Mouse (Mus musculus) midbrain, embryonic 16.5 days (tissue): ENCODE measurements around the gene Sppl2b. TPM values are rescaled to one million over a fixed set of nuclear protein-coding genes. Genes with fewer than 3 reads are reported as not detected.
A peak's percentile ranks its signal among the peaks of the same experiment; 100 is the strongest.

ENCODE experiments used
- ATAC-seq: fragments of 200-750 bp; cut with Nextera tagmentation; 2 replicates; pipeline ENCODE4 v1.8.0; 2017; ENCODE audit warnings: moderate TSS enrichment
- H3K27ac ChIP-seq: fragments of 300-500 bp; sonication (generic); 2 replicates; pipeline ENCODE4 v1.5.1; 2014; ENCODE audit warnings: mild to moderate bottlenecking, low read length, mixed read lengths
- H3K27me3 ChIP-seq: fragments of 300-500 bp; sonication (generic); 2 replicates; pipeline ENCODE4 v1.6.1; 2014; ENCODE audit warnings: low read depth, low read length, mixed read lengths; ENCODE audit not compliant: control insufficient read depth, insufficient read depth
- H3K36me3 ChIP-seq: fragments of 300-500 bp; sonication (generic); 2 replicates; pipeline ENCODE4 v1.6.1; 2014; ENCODE audit warnings: mild to moderate bottlenecking, low read length, moderate library complexity, mixed read lengths; ENCODE audit not compliant: control insufficient read depth, insufficient read depth
- H3K4me1 ChIP-seq: fragments of 300-500 bp; sonication (generic); 2 replicates; pipeline ENCODE4 v1.6.1; 2014; ENCODE audit warnings: mild to moderate bottlenecking, low read length, mixed read lengths; ENCODE audit not compliant: control insufficient read depth, insufficient read depth
- H3K4me2 ChIP-seq: fragments of 300-500 bp; sonication (generic); 2 replicates; pipeline ENCODE4 v1.6.1; 2014; ENCODE audit warnings: mild to moderate bottlenecking, low read length, mixed read lengths
- H3K4me3 ChIP-seq: fragments of 300-500 bp; sonication (generic); 2 replicates; pipeline ENCODE4 v1.5.1; 2014; ENCODE audit warnings: low read depth, mild to moderate bottlenecking, low read length, moderate library complexity, mixed read lengths
- H3K9ac ChIP-seq: fragments of 300-500 bp; sonication (generic); 2 replicates; pipeline ENCODE4 v1.6.1; 2014; ENCODE audit warnings: low read depth, low read length, mixed read lengths
- H3K9me3 ChIP-seq: fragments of 300-500 bp; sonication (generic); replicated peaks from 2 replicates; pipeline ENCODE4 v1.6.1; 2014; ENCODE audit warnings: mild to moderate bottlenecking, low read length, mixed read lengths; ENCODE audit not compliant: control insufficient read depth, poor library complexity, severe bottlenecking
- WGBS: fragments of 180-500 bp; shearing (Covaris S2); extraction: QIAGEN DNeasy Blood & Tissue Kit; methylation state at CpG from one replicate; pipeline ENCODE4 v1.1.7; 2014; 5-methylcytosine and 5-hydroxymethylcytosine counted together
- polyA plus RNA-seq: library from polyadenylated mRNA; unstranded; fragments of >200 nt; fragmentation: Nextera tagmentation; extraction: Ambion mirVana; gene quantifications from 2 replicates; pipeline ENCODE4 v1.2.1, GENCODE M21; 2015

Gene Sppl2b
- polyA plus RNA-seq, 1 experiment from 2014 or later, result 84.1 TPM

DNA sequence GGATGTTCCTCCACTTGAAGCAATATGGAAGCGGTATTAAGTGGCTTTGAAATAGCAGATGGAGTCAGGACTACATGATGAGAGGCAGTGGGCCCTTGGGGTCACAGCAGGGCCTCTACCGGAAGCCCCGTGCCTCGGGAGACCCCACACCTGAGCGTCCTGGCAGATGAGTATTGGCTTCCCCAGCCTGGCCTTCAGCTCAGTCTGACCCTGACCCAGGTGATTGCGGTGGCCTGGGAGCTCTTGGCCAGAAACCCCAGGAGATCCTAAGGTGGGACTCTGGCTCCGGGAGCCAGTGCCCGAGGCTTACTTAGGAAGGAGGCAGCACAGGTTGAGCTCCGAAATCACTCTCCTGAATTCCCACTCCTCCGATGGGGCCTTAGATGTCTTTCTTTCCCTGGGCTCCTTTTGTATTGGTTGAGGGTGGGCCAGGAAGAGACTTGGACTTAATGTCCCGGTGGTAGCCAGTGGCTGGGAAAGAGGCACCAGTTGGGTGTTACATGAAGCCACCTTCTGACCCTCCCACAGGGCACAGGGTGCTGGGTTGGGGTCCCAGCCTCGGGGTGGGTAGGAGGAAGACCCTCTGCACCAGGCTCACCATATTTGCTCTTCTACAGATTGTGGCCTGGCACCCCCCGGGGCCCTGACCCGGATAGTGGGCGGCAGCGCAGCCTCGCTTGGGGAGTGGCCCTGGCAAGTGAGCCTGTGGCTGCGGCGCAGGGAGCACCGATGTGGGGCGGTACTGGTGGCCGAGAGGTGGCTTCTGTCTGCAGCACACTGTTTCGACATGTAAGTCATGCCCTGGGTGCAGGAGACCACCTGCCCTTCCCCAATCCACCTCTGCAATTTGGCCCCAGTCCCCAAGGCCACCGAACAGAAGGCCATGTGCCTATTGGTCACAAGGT is 41.8 kb downstream of the Sppl2b start:
- no peak for ATAC-seq
- Histone ChIP-seq H3K4me2 (no peak overlapping the region), H3K27ac (no peak overlapping the region), H3K9me3 (no peaks in the 10 kb centered on the region), H3K9ac (no peak overlapping the region), H3K4me1 (peaks cover 10% of the 10 kb centered on the region), H3K27me3 (no peaks in the 10 kb centered on the region), H3K4me3 (no peak overlapping the region), H3K36me3 (peaks cover 3% of the 10 kb centered on the region; the same call in 1 of the 2 replicates)
- WGBS, result 66% methylated on average over 21 of the region's 24 CpGs

DNA sequence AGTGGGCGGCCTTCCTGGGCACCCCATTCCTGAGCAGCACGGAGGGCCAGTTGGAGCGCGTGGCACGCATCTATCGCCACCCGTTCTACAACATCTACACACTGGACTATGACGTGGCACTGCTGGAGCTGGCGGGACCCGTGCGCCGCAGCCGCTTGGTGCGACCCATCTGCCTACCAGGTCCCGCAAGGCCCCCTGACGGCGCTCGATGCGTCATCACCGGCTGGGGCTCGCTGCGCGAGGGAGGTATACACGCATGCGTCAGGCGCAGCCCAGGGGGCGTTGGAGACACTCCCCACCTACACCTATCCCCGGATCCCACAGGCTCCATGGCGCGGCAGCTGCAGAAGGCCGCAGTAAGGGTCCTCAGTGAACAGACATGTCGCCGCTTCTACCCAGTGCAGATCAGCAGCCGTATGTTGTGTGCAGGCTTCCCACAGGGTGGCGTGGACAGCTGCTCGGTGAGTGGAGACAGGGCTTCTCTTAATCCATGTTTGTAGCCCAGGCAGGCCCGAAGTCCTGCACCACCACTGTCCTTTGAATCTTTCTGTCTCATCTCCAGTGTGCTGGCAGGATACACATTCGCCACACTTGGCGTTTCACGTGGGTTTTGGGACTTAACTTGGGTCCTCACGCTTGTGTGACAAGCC is 42.9 kb downstream of the Sppl2b start:
- no peaks in the 10 kb centered on the region for H3K9me3 ChIP-seq
- WGBS, result 34% methylated on average over 39 of the region's 41 CpGs
- H3K27ac ChIP-seq, result no peak overlapping the region
- no peaks in the 10 kb centered on the region for H3K27me3 ChIP-seq
- no peak overlapping the region for H3K4me3 ChIP-seq
- peaks cover 10% of the 10 kb centered on the region for H3K4me1 ChIP-seq
- H3K9ac ChIP-seq, result no peak overlapping the region
- peaks cover 9% of the 10 kb centered on the region for H3K36me3 ChIP-seq
- H3K4me2 ChIP-seq, result no peak overlapping the region
- no peak for ATAC-seq

DNA sequence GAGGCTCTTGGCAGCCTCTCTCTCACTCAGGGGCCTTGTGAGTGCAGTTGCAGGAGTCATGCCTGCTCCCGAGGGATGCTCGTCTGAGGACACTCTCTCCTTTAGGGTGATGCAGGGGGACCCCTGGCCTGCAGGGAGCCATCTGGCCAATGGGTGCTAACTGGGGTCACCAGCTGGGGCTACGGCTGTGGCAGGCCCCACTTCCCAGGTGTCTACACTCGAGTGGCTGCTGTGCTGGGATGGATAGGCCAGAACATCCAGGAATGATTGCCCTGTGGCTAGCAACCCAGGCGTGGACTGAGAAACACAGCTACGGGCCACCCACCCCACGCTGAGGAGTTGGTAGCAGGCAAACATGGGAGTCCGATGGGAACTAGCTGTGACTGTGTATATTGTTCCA is 44.0 kb downstream of the Sppl2b start:
- Histone ChIP-seq H3K4me2 (peak overlapping the region; percentile 96), H3K27me3 (no peaks in the 10 kb centered on the region), H3K9me3 (no peaks in the 10 kb centered on the region), H3K4me1 (peaks cover 10% of the 10 kb centered on the region), H3K36me3 (peaks cover 19% of the 10 kb centered on the region), H3K9ac (no peak overlapping the region), H3K27ac (no peak overlapping the region), H3K4me3 (no peak overlapping the region)
- ATAC-seq, result no peak
- WGBS, result 91% methylated on average over 8 of the region's 8 CpGs

DNA sequence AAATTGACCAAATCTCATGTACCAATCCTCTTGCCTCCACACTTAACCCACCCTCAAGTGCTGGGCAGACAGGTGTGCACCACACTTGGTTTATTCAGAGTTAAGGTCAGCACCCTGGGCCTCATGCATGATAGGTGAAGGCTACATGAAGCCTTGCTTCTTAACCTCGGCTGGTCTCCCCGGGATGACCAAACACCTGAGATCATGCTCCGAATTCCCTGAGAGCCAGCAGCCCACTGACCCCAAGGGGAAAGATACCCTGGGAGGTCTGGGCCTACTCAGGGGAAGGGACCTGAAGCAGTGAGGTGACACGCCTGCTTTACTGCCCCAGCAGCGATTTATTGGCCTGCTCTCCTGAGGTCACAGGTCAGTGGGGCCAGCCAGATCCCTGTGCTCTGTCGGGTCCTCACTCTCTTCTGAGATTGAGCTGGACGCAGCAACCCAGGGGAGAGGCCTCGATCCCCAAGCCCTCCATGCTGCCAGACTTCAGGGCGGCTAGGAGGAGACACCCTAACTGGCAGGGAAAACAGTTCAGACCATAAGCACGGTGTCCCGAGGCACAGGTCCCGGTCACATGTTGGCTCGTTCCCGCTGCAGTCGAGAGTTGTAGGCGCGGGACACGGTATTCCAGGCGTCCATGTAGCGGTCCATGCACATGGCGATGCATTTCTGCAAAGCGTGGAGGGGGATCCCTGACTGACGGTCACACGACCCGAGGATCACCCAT is 44.7 kb downstream of the Sppl2b start:
- Histone ChIP-seq H3K4me1 (peaks cover 10% of the 10 kb centered on the region), H3K4me3 (peak overlapping the region; percentile 81), H3K27me3 (no peaks in the 10 kb centered on the region), H3K9ac (peak overlapping the region; percentile 77), H3K27ac (peak overlapping the region; percentile 92), H3K9me3 (no peaks in the 10 kb centered on the region), H3K4me2 (peak overlapping the region; percentile 96), H3K36me3 (peaks cover 26% of the 10 kb centered on the region)
- no peak for ATAC-seq
- 16% methylated on average over 25 of the region's 25 CpGs for WGBS

DNA sequence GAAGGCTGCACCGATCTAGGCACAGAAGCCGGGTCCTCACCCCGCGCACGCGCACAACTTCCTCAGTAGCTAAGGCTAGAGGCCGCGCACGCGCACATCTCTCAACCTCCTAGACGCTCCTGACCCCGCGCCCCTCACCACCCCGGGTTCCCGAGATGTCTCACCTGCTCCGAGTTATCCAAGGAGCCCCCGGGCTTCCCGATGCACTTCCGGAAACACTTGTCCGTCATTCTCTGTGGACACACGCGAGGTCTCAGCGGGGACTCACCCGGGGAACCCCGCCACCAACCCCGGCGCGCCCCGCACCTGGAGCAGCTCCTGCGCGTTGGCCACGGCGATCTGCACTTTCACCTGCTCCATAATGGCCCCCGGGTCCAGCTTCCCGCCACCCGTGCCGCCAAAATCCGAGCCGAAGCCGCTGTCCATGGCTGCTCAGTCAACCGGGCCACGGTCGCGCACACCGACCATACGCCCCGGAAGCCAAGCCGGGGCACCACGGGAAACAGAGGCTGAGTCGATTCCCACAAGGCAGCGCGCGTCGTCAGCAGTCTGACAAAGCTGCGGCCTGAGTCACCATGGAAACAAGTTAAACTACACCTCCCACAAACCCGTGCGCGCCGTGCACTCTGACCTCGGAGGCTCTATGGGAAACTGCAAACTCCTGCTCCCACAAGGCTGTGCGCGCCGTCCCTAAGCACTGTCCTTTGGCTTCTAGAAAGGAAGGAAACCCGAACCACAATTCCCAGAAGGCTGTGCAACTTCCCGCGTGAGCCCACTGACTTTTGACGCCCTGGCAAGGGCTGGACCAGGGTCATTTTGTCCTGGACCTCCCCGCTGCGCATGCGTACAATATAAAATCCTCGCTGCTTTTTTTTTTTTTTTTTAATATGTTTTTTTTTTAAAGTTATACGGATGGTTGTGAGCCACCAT is 45.5 kb downstream of the Sppl2b start, which contains the start of gene Timm13:
Gene Timm13 (minus strand): TSS at position 652 of the 930 bp plus-strand sequence.
- H3K36me3 ChIP-seq, result peaks cover 33% of the 10 kb centered on the region
- peak within 1 kb of the TSS; percentile 81 for H3K4me3 ChIP-seq
- no peaks in the 10 kb centered on the region for H3K9me3 ChIP-seq
- peak; percentile 95 for ATAC-seq
- no peaks in the 10 kb centered on the region for H3K27me3 ChIP-seq
- H3K4me1 ChIP-seq, result peaks cover 10% of the 10 kb centered on the region
- under 1% methylated on average over 72 of the region's 72 CpGs for WGBS
- H3K9ac ChIP-seq, result peak within 1 kb of the TSS; percentile 77
- peak within 1 kb of the TSS; percentile 92 for H3K27ac ChIP-seq
- H3K4me2 ChIP-seq, result peak within 1 kb of the TSS; percentile 96

DNA sequence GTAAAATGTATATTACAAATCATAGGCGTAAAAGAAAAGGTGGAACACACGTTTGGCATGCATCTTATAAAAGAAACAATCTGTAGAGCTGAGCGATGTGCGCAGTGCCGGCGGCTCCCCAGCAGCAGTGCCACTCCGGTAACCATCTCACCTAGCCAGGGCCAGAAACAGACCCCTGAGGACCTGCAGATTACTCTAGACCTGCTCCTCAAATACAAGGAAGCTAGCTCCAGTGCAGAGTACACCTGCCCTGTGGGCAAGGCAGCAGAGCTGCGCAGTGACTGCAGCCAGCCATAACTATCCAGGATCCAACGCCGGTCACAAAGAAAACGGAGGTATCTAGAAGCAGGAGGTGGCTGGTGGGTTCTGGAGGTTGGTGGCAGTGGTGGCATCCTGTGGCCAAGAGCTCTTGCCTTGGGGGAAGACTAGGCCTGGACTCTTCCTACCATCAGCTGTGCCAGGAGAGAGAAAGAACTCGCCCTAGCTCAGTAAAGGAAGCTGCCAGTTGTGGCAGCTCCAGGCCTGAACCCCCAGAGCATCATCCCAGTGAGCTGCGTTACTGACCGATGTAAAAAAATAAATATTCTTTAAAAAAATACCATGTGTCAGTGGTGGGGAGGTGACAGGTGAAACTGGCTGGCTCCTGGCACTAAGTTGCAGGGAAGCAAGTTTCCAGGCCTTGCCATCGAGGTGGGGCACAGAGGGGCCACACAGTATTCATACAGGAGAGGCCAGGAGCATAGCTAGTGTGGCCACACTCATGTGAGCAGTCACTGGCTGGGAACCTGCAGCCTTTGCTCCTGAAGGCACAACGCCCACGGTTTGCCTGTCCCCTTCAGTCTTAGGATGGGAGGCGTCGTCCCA is 46.6 kb downstream of the Sppl2b start:
- no peak for ATAC-seq
- 88% methylated on average over 19 of the region's 19 CpGs for WGBS
- peaks cover 10% of the 10 kb centered on the region for H3K4me1 ChIP-seq
- H3K9ac ChIP-seq, result no peak overlapping the region
- no peaks in the 10 kb centered on the region for H3K27me3 ChIP-seq
- H3K4me2 ChIP-seq, result peak overlapping the region; percentile 32
- no peak overlapping the region for H3K4me3 ChIP-seq
- H3K27ac ChIP-seq, result peak overlapping the region; percentile 58
- H3K9me3 ChIP-seq, result no peaks in the 10 kb centered on the region
- peaks cover 39% of the 10 kb centered on the region for H3K36me3 ChIP-seq

DNA sequence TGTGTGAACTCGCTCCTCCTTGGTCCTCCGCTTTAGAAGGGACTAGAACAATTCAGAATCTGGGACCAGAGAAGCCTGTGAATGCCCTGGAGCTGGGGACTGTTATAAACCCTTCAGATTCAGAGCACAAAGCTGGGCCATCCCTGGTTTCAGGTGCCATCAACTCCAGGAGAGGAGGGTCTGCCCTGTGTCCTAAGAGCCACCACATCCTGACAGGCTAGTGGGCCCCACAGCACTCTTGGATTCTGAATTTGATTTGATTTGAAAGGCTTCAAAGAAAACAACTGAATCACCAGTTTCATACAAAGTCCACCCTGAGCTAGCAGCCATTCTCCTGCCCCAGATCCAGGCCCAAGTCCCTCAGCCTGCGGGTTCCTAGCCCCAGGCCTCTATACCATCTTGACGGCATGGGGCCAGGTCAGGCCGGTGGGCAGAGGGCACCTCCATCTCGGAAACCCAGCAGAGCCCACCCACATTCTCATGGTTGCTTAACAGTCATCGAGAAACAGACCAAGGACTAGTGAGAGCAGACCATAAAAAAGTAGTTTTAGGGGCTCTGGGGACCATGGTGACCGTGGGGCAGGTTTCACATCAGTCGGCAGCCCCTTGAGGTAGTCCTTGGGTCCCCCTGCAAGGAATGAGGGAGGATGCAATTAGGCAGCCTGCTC is 47.3 kb downstream of the Sppl2b start:
- peaks cover 10% of the 10 kb centered on the region for H3K4me1 ChIP-seq
- no peak for ATAC-seq
- no peak overlapping the region for H3K4me3 ChIP-seq
- H3K36me3 ChIP-seq, result peaks cover 43% of the 10 kb centered on the region
- H3K9me3 ChIP-seq, result no peaks in the 10 kb centered on the region
- H3K27ac ChIP-seq, result no peak overlapping the region
- no peaks in the 10 kb centered on the region for H3K27me3 ChIP-seq
- no peak overlapping the region for H3K4me2 ChIP-seq
- WGBS, result 93% methylated on average over 9 of the region's 9 CpGs
- no peak overlapping the region for H3K9ac ChIP-seq
